Mouse (Mus musculus): ENCODE results near the gene Dgkh. TPM values are rescaled to one million over a fixed set of nuclear protein-coding genes. Genes with fewer than 3 reads are reported as not detected.

Gene Dgkh
- polyA plus RNA-seq, 1 experiment from 2014 or later: 3.2 TPM

DNA sequence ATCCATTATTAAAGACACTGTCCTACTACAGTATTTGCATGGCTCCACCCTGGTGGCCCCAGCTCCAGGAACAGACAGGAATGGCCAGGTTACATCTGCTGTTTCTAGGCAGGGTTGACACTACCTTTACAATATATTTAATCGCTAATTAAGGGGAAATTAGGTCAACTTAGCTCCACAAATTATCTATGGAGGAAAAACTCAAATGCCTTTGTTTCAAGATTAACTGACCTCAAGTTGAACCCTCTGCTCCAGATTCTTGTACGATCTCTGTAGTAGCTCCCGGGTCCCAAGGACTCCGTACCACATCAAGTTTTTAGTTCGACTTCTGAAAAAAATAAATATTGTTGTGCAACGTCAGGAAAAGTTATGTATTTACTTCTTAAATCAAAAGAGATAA is 137.7 kb downstream of the Dgkh start:
- H3K4me3 ChIP-seq (ENCODE audit: low read length): no peak overlapping the region
- no peaks in the 10 kb centered on the region for H3K4me1 ChIP-seq (ENCODE audit: control insufficient read depth, insufficient read depth, low read length)
- WGBS: 78% methylated on average over 6 of the region's 6 CpGs
- no peak for ATAC-seq (ENCODE audit: low FRiP score, low TSS enrichment)
- no peak overlapping the region for H3K9ac ChIP-seq (ENCODE audit: low read depth, low read length)
- no peaks in the 10 kb centered on the region for H3K9me3 ChIP-seq (ENCODE audit: control insufficient read depth, low read length)
- no peak overlapping the region for H3K27ac ChIP-seq (ENCODE audit: low read depth, low read length)
- peaks cover 12% of the 10 kb centered on the region; the same call in 1 of the 2 replicates for H3K36me3 ChIP-seq (ENCODE audit: control insufficient read depth, insufficient read depth, low read length)
- no peak overlapping the region for H3K4me2 ChIP-seq (replicated peaks; ENCODE audit: low read depth, low read length)
- H3K27me3 ChIP-seq (ENCODE audit: control insufficient read depth, insufficient read depth, low read length): no peaks in the 10 kb centered on the region

DNA sequence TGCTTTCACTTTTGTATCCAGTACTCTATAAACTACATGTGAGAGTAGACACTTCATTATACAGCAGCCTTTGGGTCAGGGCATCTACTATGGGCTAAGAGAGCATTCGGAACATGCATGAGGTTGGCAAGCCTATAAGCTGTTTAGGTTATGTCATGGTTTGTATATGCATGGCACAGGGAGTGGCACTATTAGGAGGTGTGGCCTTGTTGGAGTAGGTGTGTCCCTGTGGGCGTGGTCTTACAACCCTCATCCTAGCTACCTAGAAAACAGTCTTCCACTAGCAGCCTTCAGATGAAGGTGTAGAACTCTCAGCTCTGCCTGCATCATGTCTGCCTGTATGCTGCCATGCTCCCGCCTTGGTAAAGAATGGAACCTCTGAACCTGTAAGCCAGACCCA is 139.6 kb downstream of the Dgkh start:
- no peaks in the 10 kb centered on the region for H3K27me3 ChIP-seq (ENCODE audit: control insufficient read depth, insufficient read depth, low read length)

DNA sequence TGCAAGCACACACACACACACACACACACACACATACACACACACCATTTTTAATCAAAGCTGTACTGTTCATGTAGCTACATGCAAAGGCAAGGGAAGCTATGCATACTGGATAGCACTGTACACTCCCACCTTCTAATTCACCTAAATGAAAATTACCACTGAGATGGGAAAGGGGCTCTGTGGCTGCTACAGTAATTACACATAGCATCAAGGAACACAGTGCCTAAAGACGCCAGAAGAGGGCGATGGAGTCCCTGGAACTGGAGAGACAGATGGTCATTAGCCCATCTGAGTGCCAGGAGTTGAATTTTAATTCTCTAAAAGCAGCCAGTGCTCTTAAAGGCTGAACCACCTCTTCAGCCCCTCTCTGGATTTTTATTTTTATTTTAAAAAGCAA is 142.2 kb downstream of the Dgkh start:
- no peaks in the 10 kb centered on the region for H3K27me3 ChIP-seq (ENCODE audit: control insufficient read depth, insufficient read depth, low read length)

More for the DNA sequence above, 139.6 kb downstream of the Dgkh start:
- Histone ChIP-seq H3K36me3 (ENCODE audit: control insufficient read depth, insufficient read depth, low read length) (peaks cover 12% of the 10 kb centered on the region; the same call in 1 of the 2 replicates), H3K27ac (ENCODE audit: low read depth, low read length) (no peak overlapping the region), H3K4me1 (ENCODE audit: control insufficient read depth, insufficient read depth, low read length) (no peaks in the 10 kb centered on the region), H3K4me3 (ENCODE audit: low read length) (no peak overlapping the region), H3K9me3 (ENCODE audit: control insufficient read depth, low read length) (no peaks in the 10 kb centered on the region), H3K9ac (ENCODE audit: low read depth, low read length) (no peak overlapping the region), H3K4me2 (replicated peaks; ENCODE audit: low read depth, low read length) (no peak overlapping the region)
- WGBS: 93% methylated on average over 3 of the region's 3 CpGs
- no peak for ATAC-seq (ENCODE audit: low FRiP score, low TSS enrichment)

GRCm38 (mm10) chr14:78584222-78584621 is 148.4 kb downstream of the Dgkh start:
- 89% methylated on average over 13 of the region's 13 CpGs for WGBS
- Histone ChIP-seq H3K4me3 (ENCODE audit: low read length) (no peak overlapping the region), H3K4me1 (ENCODE audit: control insufficient read depth, insufficient read depth, low read length) (no peaks in the 10 kb centered on the region), H3K9ac (ENCODE audit: low read depth, low read length) (no peak overlapping the region), H3K4me2 (replicated peaks; ENCODE audit: low read depth, low read length) (no peak overlapping the region), H3K27ac (ENCODE audit: low read depth, low read length) (no peak overlapping the region), H3K9me3 (ENCODE audit: control insufficient read depth, low read length) (no peaks in the 10 kb centered on the region), H3K36me3 (ENCODE audit: control insufficient read depth, insufficient read depth, low read length) (peaks cover 32% of the 10 kb centered on the region; the same call in 1 of the 2 replicates), H3K27me3 (ENCODE audit: control insufficient read depth, insufficient read depth, low read length) (no peaks in the 10 kb centered on the region)
- ATAC-seq (ENCODE audit: low FRiP score, low TSS enrichment): no peak

More for the DNA sequence above, 142.2 kb downstream of the Dgkh start:
- Histone ChIP-seq H3K9me3 (ENCODE audit: control insufficient read depth, low read length) (no peaks in the 10 kb centered on the region), H3K4me3 (ENCODE audit: low read length) (no peak overlapping the region), H3K4me1 (ENCODE audit: control insufficient read depth, insufficient read depth, low read length) (no peaks in the 10 kb centered on the region), H3K36me3 (ENCODE audit: control insufficient read depth, insufficient read depth, low read length) (peaks cover 16% of the 10 kb centered on the region; the same call in 1 of the 2 replicates), H3K4me2 (replicated peaks; ENCODE audit: low read depth, low read length) (no peak overlapping the region), H3K27ac (ENCODE audit: low read depth, low read length) (no peak overlapping the region), H3K9ac (ENCODE audit: low read depth, low read length) (no peak overlapping the region)
- ATAC-seq (ENCODE audit: low FRiP score, low TSS enrichment): no peak
- WGBS: 7% methylated on average over 2 of the region's 2 CpGs

GRCm38 (mm10) chr14:78583168-78583567 is 149.4 kb downstream of the Dgkh start:
- no peak overlapping the region for H3K4me3 ChIP-seq (ENCODE audit: low read length)
- peaks cover 29% of the 10 kb centered on the region; the same call in 1 of the 2 replicates for H3K36me3 ChIP-seq (ENCODE audit: control insufficient read depth, insufficient read depth, low read length)
- no peak overlapping the region for H3K27ac ChIP-seq (ENCODE audit: low read depth, low read length)
- no peak overlapping the region for H3K4me2 ChIP-seq (replicated peaks; ENCODE audit: low read depth, low read length)
- no peaks in the 10 kb centered on the region for H3K4me1 ChIP-seq (ENCODE audit: control insufficient read depth, insufficient read depth, low read length)
- ATAC-seq (ENCODE audit: low FRiP score, low TSS enrichment): no peak
- H3K27me3 ChIP-seq (ENCODE audit: control insufficient read depth, insufficient read depth, low read length): no peaks in the 10 kb centered on the region
- no peak overlapping the region for H3K9ac ChIP-seq (ENCODE audit: low read depth, low read length)
- no peaks in the 10 kb centered on the region for H3K9me3 ChIP-seq (ENCODE audit: control insufficient read depth, low read length)

- H3K4me2 ChIP-seq (replicated peaks; ENCODE audit: low read depth, low read length): no peak overlapping the region
- no peaks in the 10 kb centered on the region for H3K27me3 ChIP-seq (ENCODE audit: control insufficient read depth, insufficient read depth, low read length)
- no peak overlapping the region for H3K9ac ChIP-seq (ENCODE audit: low read depth, low read length)
- no peak for ATAC-seq (ENCODE audit: low FRiP score, low TSS enrichment)
- no peak overlapping the region for H3K27ac ChIP-seq (ENCODE audit: low read depth, low read length)
- no peaks in the 10 kb centered on the region for H3K9me3 ChIP-seq (ENCODE audit: control insufficient read depth, low read length)
- no peak overlapping the region for H3K4me3 ChIP-seq (ENCODE audit: low read length)
- 81% methylated on average over 13 of the region's 13 CpGs for WGBS
- H3K36me3 ChIP-seq (ENCODE audit: control insufficient read depth, insufficient read depth, low read length): peaks cover 6% of the 10 kb centered on the region; the same call in 1 of the 2 replicates
- no peaks in the 10 kb centered on the region for H3K4me1 ChIP-seq (ENCODE audit: control insufficient read depth, insufficient read depth, low read length)
Observed at GRCm38 (mm10) chr14:78575899-78576298, 156.7 kb downstream of the Dgkh start.

DNA sequence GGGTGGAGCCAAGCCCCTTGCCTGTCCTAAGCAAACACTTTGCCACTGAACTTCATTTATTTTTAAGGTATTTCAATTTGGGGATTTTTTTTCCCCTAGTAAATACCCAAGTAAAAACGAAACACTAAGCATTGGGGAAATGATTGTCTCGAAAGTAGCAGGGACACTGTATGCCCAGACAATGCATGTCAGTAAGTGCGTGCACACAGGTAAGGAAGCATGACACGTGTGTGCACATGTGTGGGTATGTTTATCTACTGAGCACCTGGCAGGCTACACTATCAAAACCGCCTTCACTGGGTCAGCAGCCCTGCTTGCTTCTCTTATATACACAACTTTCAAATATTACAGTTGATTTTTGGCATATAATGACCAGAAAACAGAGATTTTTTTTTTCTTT is 164.2 kb downstream of the Dgkh start:
- Histone ChIP-seq H3K36me3 (ENCODE audit: control insufficient read depth, insufficient read depth, low read length) (0 out of 2 replicates have a peak, but pooled peaks cover 3% of the 10 kb centered on the region), H3K9me3 (ENCODE audit: control insufficient read depth, low read length) (no peaks in the 10 kb centered on the region), H3K4me2 (replicated peaks; ENCODE audit: low read depth, low read length) (no peak overlapping the region), H3K27me3 (ENCODE audit: control insufficient read depth, insufficient read depth, low read length) (no peaks in the 10 kb centered on the region), H3K4me3 (ENCODE audit: low read length) (no peak overlapping the region), H3K9ac (ENCODE audit: low read depth, low read length) (no peak overlapping the region), H3K27ac (ENCODE audit: low read depth, low read length) (no peak overlapping the region), H3K4me1 (ENCODE audit: control insufficient read depth, insufficient read depth, low read length) (no peaks in the 10 kb centered on the region)
- no peak for ATAC-seq (ENCODE audit: low FRiP score, low TSS enrichment)
- 90% methylated on average over 5 of the region's 5 CpGs for WGBS

GRCm38 (mm10) chr14:78566431-78566830 is 166.1 kb downstream of the Dgkh start:
- no peak for ATAC-seq (ENCODE audit: low FRiP score, low TSS enrichment)
- no peak overlapping the region for H3K4me2 ChIP-seq (replicated peaks; ENCODE audit: low read depth, low read length)
- WGBS: 69% methylated on average over 4 of the region's 4 CpGs
- H3K27me3 ChIP-seq (ENCODE audit: control insufficient read depth, insufficient read depth, low read length): no peaks in the 10 kb centered on the region
- no peak overlapping the region for H3K9ac ChIP-seq (ENCODE audit: low read depth, low read length)
- H3K9me3 ChIP-seq (ENCODE audit: control insufficient read depth, low read length): no peaks in the 10 kb centered on the region
- H3K4me3 ChIP-seq (ENCODE audit: low read length): no peak overlapping the region
- H3K27ac ChIP-seq (ENCODE audit: low read depth, low read length): no peak overlapping the region
- 0 out of 2 replicates have a peak, but pooled peaks cover 3% of the 10 kb centered on the region for H3K36me3 ChIP-seq (ENCODE audit: control insufficient read depth, insufficient read depth, low read length)
- no peaks in the 10 kb centered on the region for H3K4me1 ChIP-seq (ENCODE audit: control insufficient read depth, insufficient read depth, low read length)

GRCm38 (mm10) chr14:78564292-78564691 is 168.3 kb downstream of the Dgkh start:
- no peak overlapping the region for H3K27ac ChIP-seq (ENCODE audit: low read depth, low read length)
- no peaks in the 10 kb centered on the region for H3K27me3 ChIP-seq (ENCODE audit: control insufficient read depth, insufficient read depth, low read length)
- no peak overlapping the region for H3K4me3 ChIP-seq (ENCODE audit: low read length)
- no peaks in the 10 kb centered on the region for H3K9me3 ChIP-seq (ENCODE audit: control insufficient read depth, low read length)
- 55% methylated on average over 2 of the region's 2 CpGs for WGBS
- no peak overlapping the region for H3K9ac ChIP-seq (ENCODE audit: low read depth, low read length)
- no peak for ATAC-seq (ENCODE audit: low FRiP score, low TSS enrichment)
- H3K36me3 ChIP-seq (ENCODE audit: control insufficient read depth, insufficient read depth, low read length): 0 out of 2 replicates have a peak, but pooled peaks cover 3% of the 10 kb centered on the region
- H3K4me1 ChIP-seq (ENCODE audit: control insufficient read depth, insufficient read depth, low read length): no peaks in the 10 kb centered on the region
- no peak overlapping the region for H3K4me2 ChIP-seq (replicated peaks; ENCODE audit: low read depth, low read length)
